Mouse (Mus musculus): ENCODE data around the gene Tsga10.

DNA sequence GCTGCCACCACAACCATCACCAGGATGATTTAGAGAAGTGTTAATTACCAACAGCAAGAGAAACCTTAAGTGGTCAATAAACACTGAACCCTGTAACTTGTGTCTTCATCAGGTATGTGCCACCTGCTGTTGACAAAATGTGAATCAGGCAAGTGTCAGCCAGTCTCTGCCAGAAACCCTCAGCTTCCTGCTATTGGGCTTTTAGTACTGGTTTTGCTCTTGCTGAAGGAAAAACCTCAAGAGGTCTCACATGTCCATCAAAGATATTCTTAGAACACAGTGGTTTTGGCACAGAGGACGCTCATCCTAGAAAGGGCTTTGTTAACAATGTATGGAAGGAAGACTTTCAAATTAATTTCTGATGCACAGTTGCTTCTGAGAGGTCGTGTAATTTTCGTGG lies 66.7 kb downstream of the Tsga10 start:
- TF ChIP-seq CTCF (conservative IDR thresholded peaks at IDR 0.05; ENCODE audit: low read length): no peak
- no peak for TF ChIP-seq POU5F1 (IDR thresholded peaks at IDR 0.05; ENCODE audit: borderline replicate concordance, low read length)
